Mouse (Mus musculus) neutrophil, adult 5-6 weeks (primary cell): ENCODE data around the gene Wdcp. TPM values are rescaled to one million over a fixed set of nuclear protein-coding genes. Genes with fewer than 3 reads are reported as not detected.
A peak's percentile ranks its signal among the peaks of the same experiment; 100 is the strongest.

Experiments used
- ATAC-seq: fragments of 151-379, 151-347 bp; 2 replicates; pipeline ENCODE4 v1.8.0; 2017; ENCODE audit warnings: mild to moderate bottlenecking, moderate TSS enrichment; ENCODE audit not compliant: insufficient number of reproducible peaks, poor library complexity, low FRiP score, severe bottlenecking; ENCODE audit errors: extremely low read depth
- total RNA-seq: library from RNA; stranded (forward); fragments of 200-1000 nt; gene quantifications from 2 replicates; pipeline ENCODE4 v1.2.3, GENCODE M21; 2017

The Wdcp gene
- total RNA-seq, 1 experiment from 2014 or later = 8.0 TPM

DNA sequence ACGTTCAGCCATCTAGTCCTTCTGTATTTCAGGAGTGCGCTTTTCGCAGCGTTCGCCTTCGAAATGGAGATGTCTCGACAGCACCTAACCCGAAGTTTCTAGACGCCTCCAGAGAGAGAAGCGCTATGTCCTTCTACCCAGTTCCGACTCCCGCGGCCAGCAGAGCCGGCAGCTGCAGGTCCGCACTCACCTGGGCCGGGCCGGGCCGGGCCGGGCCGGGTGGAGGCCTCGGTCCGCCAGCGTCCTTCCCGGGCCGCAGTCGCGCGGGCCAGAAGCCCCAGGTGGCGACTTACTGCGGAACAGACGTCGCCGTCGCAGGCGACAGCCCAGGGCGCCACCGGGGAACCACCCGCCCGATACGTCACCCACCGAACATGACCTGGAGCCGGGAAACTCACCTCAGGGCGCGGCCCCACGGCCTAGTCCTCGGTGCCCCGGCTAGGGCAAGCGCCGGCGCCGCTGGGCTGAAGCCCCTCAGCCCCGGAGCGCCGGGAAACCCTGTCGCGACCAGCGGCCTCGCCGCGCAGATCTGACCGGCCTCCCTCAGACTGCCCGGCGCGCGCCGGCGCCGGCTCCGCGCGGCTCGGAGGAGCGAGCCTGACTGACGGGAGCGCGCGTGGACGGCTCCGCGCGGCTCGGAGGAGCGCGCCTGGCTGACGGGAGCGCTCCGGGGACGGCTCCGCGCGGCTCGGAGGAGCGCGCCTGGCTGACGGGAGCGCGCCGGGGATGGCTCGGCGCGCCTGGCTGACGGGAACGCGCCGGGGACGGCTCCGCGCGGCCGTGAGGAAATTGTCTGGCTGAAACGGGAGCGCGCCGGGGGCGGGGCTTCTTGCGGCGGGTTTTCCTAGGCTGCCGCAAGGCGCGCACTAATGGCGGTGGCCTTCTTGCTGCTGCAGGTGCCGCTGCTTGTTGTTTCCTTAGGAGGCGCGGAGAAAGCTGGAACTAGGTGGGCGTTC lies 64.1 kb downstream of the Wdcp start, which contains the start of gene Ubxn2a:
Gene Ubxn2a, minus strand, starts transcription at position 755 of the 956 bp plus-strand sequence.
- peak; percentile 77 for ATAC-seq

GRCm38 (mm10) chr12:4908391-4908790 lies 65.3 kb downstream of the Wdcp start:
- no peak for ATAC-seq

Other genes starting within 250 kb of the Wdcp start
- gene Fam228a, start 104.9 kb upstream of the Wdcp start, total RNA-seq = 0.47 TPM in 1 of 2 replicates, not detected in the other
- not detected in 2 replicates for gene Pfn4, start 74.3 kb upstream of the Wdcp start, total RNA-seq
- 0.49 and 0.70 TPM in 2 replicates for gene Fam228b, start 74.0 kb upstream of the Wdcp start, total RNA-seq
- 71.2 and 81.2 TPM in 2 replicates for gene Sf3b6, start 25.8 kb upstream of the Wdcp start, total RNA-seq
- gene Fkbp1b, start 1.7 kb upstream of the Wdcp start, total RNA-seq = 0.70 and 2.1 TPM in 2 replicates
- gene Mfsd2b, start 31.1 kb downstream of the Wdcp start, total RNA-seq = 4.9 and 5.0 TPM in 2 replicates
- gene Ubxn2a, start 64.4 kb downstream of the Wdcp start, total RNA-seq = 32.9 and 47.3 TPM in 2 replicates
- 67.3 and 80.7 TPM in 2 replicates for gene Atad2b, start 74.0 kb downstream of the Wdcp start, total RNA-seq